Mouse (Mus musculus): ENCODE results near the gene Tmem53.
A peak's percentile ranks its signal among the peaks of the same experiment; 100 is the strongest.

Gene Tmem53

DNA sequence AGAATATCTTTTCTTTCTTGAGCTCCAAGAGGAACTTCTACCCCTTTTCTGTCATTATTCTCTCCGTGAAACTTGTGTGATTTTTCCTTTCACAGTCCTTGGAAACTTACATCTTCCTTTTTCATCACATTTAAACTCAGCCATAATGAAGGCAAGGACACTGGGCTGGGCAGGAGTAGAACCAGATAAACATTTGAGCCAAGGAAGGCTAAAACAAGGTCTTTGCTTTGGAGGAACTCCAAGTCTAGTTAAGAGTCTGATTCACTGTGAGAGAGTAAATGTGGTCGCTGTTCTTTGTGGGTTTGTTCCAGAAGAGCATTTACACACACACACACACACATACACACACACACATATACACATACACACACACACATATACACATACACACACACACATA is 39.9 kb downstream of the Tmem53 start:
- Histone ChIP-seq H3K36me3 (ENCODE audit: insufficient read depth, low read length) (peaks cover 20% of the 10 kb centered on the region), H3K27me3 (ENCODE audit: insufficient read depth, low read length) (no peaks in the 10 kb centered on the region), H3K4me3 (replicated peaks; ENCODE audit: low read length) (no peak overlapping the region), H3K4me1 (replicated peaks; ENCODE audit: low read depth, low read length) (peaks cover 45% of the 10 kb centered on the region), H3K9me3 (ENCODE audit: low read length) (no peaks in the 10 kb centered on the region)
- TF ChIP-seq NANOG (IDR thresholded peaks at IDR 0.05; ENCODE audit: borderline replicate concordance, low read length) (no peak), POU5F1 (IDR thresholded peaks at IDR 0.05; ENCODE audit: borderline replicate concordance, low read length) (no peak), CTCF (conservative IDR thresholded peaks at IDR 0.05; ENCODE audit: low read length) (no peak)

DNA sequence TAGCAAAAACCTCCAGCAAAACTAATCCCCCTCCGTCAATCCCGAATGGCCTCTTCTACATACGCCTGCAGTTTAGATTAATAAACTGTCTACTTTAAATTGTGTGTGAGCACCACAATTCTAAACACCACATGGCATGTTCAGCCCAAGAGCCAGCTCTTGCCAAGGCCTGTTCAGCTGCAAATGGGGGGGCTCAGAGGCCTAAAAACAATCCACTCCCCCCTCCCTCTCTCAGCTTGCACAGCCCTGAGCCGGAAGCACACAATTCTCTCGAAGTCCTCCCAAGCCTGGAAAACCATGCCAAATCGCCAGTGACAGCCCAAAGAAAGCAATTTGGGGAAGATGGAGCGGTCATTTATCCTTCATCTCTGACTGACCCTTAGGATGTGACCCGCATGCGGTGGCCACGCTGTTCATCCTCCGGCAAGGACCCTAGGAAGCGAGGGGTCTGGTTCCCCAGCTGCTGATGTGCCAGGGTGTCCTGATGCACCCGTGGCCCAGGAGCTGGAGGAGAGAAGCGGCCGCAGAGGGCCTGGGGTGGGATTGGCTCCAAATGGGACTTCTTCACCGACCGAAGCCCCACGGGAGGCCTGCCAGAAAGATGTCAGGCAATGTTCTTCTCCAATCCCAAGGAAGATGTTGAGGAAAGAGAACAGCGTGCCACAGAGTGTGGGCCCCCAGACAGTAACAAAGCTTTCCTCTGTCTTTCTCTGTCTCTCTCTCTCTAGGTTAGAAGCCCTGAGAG is 45.3 kb downstream of the Tmem53 start:
- TF ChIP-seq NANOG (IDR thresholded peaks at IDR 0.05; ENCODE audit: borderline replicate concordance, low read length) (no peak), CTCF (conservative IDR thresholded peaks at IDR 0.05; ENCODE audit: low read length) (no peak), POU5F1 (IDR thresholded peaks at IDR 0.05; ENCODE audit: borderline replicate concordance, low read length) (no peak)
- H3K4me3 ChIP-seq (replicated peaks; ENCODE audit: low read length), result no peak overlapping the region
- peaks cover 40% of the 10 kb centered on the region for H3K4me1 ChIP-seq (replicated peaks; ENCODE audit: low read depth, low read length)
- peaks cover 17% of the 10 kb centered on the region for H3K27me3 ChIP-seq (ENCODE audit: insufficient read depth, low read length)
- no peaks in the 10 kb centered on the region for H3K36me3 ChIP-seq (ENCODE audit: insufficient read depth, low read length)
- H3K9me3 ChIP-seq (ENCODE audit: low read length), result no peaks in the 10 kb centered on the region

DNA sequence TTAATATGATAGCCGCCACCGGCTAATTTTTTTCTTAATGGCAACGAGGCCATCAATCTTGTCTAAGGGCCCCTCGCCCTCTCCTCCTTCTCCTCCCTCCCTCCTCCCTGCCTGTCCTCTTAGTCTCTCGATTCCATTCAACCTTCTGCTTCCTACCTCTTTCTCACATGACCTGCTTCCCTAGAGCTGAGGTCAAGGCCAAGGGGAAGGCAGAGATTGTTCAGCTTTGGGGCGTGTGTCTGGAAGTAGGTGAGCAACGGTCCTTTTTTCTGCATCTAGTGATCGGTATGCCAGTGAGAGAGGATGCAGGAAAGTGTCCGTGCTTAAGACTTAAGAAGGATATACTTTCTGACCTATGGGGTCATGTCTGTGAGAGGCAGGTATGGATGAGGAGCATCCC is 46.1 kb downstream of the Tmem53 start:
- Histone ChIP-seq H3K9me3 (ENCODE audit: low read length) (no peaks in the 10 kb centered on the region), H3K4me3 (replicated peaks; ENCODE audit: low read length) (no peak overlapping the region), H3K36me3 (ENCODE audit: insufficient read depth, low read length) (no peaks in the 10 kb centered on the region), H3K4me1 (replicated peaks; ENCODE audit: low read depth, low read length) (peaks cover 48% of the 10 kb centered on the region), H3K27me3 (ENCODE audit: insufficient read depth, low read length) (peaks cover 23% of the 10 kb centered on the region)
- no peak for TF ChIP-seq NANOG (IDR thresholded peaks at IDR 0.05; ENCODE audit: borderline replicate concordance, low read length)
- no peak for TF ChIP-seq POU5F1 (IDR thresholded peaks at IDR 0.05; ENCODE audit: borderline replicate concordance, low read length)
- TF ChIP-seq CTCF (conservative IDR thresholded peaks at IDR 0.05; ENCODE audit: low read length), result no peak

GRCm38 (mm10) chr4:117299921-117300320 is 48.2 kb downstream of the Tmem53 start:
- peaks cover 42% of the 10 kb centered on the region for H3K27me3 ChIP-seq (ENCODE audit: insufficient read depth, low read length)
- peaks cover 67% of the 10 kb centered on the region for H3K4me1 ChIP-seq (replicated peaks; ENCODE audit: low read depth, low read length)
- H3K36me3 ChIP-seq (ENCODE audit: insufficient read depth, low read length), result no peaks in the 10 kb centered on the region
- TF ChIP-seq CTCF (conservative IDR thresholded peaks at IDR 0.05; ENCODE audit: low read length), result no peak
- TF ChIP-seq POU5F1 (IDR thresholded peaks at IDR 0.05; ENCODE audit: borderline replicate concordance, low read length), result no peak
- TF ChIP-seq NANOG (IDR thresholded peaks at IDR 0.05; ENCODE audit: borderline replicate concordance, low read length), result no peak
- H3K9me3 ChIP-seq (ENCODE audit: low read length), result no peaks in the 10 kb centered on the region
- no peak overlapping the region for H3K4me3 ChIP-seq (replicated peaks; ENCODE audit: low read length)

DNA sequence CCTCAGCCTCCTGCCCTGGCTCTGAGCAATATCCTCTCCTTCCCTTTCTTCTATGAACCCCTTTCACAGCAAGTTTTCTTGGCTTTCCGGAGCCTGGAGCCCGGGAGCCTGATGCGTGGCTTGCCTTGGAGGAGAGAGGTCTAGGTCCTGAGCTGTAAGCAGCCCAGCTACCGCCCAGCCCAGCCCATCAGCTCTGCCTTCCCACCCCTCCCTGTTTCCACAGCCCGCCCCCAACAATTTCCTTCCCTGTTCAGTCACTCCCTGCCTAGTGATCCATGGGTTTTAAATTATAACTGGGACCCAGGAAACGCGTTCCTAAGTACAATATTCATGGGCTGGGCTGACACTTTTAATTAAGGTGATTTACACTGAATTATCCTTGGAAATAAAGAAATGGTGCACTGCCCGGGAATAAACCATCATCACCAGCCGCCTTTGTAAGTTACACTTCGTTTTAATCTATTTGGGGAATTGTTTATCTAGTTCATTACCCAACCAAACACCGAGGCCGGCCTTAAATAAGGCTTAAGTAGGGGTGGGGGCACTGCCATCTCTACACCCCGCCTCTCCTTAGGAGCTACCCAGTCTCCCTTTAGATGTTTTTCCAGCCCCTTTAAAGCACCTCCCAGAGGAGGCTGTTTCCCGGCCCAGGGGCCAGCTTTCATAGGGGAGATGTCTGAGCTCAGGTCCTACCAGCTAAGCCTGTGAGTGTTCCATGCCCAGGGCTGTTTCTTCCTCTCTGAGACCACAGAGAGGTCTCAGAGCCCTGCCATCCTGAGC is 50.5 kb downstream of the Tmem53 start:
- Histone ChIP-seq H3K4me1 (replicated peaks; ENCODE audit: low read depth, low read length) (peaks cover 71% of the 10 kb centered on the region), H3K9me3 (ENCODE audit: low read length) (no peaks in the 10 kb centered on the region), H3K36me3 (ENCODE audit: insufficient read depth, low read length) (no peaks in the 10 kb centered on the region), H3K4me3 (replicated peaks; ENCODE audit: low read length) (no peak overlapping the region), H3K27me3 (ENCODE audit: insufficient read depth, low read length) (peaks cover 59% of the 10 kb centered on the region)
- TF ChIP-seq NANOG (IDR thresholded peaks at IDR 0.05; ENCODE audit: borderline replicate concordance, low read length) (no peak), POU5F1 (IDR thresholded peaks at IDR 0.05; ENCODE audit: borderline replicate concordance, low read length) (no peak)

- Histone ChIP-seq H3K4me3 (replicated peaks; ENCODE audit: low read length) (peak overlapping the region; percentile 74), H3K9me3 (ENCODE audit: low read length) (no peaks in the 10 kb centered on the region), H3K4me1 (replicated peaks; ENCODE audit: low read depth, low read length) (peaks cover 62% of the 10 kb centered on the region), H3K27me3 (ENCODE audit: insufficient read depth, low read length) (peaks cover 59% of the 10 kb centered on the region), H3K36me3 (ENCODE audit: insufficient read depth, low read length) (no peaks in the 10 kb centered on the region)
- TF ChIP-seq POU5F1 (IDR thresholded peaks at IDR 0.05; ENCODE audit: borderline replicate concordance, low read length), result no peak
- TF ChIP-seq CTCF (conservative IDR thresholded peaks at IDR 0.05; ENCODE audit: low read length), result no peak
- no peak for TF ChIP-seq NANOG (IDR thresholded peaks at IDR 0.05; ENCODE audit: borderline replicate concordance, low read length)
Observed at GRCm38 (mm10) chr4:117303581-117304238, 52.0 kb downstream of the Tmem53 start.

- Histone ChIP-seq H3K9me3 (ENCODE audit: low read length) (no peaks in the 10 kb centered on the region), H3K4me1 (replicated peaks; ENCODE audit: low read depth, low read length) (peaks cover 62% of the 10 kb centered on the region), H3K27me3 (ENCODE audit: insufficient read depth, low read length) (peaks cover 57% of the 10 kb centered on the region), H3K36me3 (ENCODE audit: insufficient read depth, low read length) (no peaks in the 10 kb centered on the region), H3K4me3 (replicated peaks; ENCODE audit: low read length) (peak overlapping the region; percentile 74)
- TF ChIP-seq NANOG (IDR thresholded peaks at IDR 0.05; ENCODE audit: borderline replicate concordance, low read length) (no peak), CTCF (conservative IDR thresholded peaks at IDR 0.05; ENCODE audit: low read length) (no peak), POU5F1 (IDR thresholded peaks at IDR 0.05; ENCODE audit: borderline replicate concordance, low read length) (no peak)
Observed at GRCm38 (mm10) chr4:117304239-117305025, 52.7 kb downstream of the Tmem53 start.
